Mouse (Mus musculus) layer of hippocampus, adult 11-12 months (tissue): ENCODE data around the gene Prss36.

Experiments
- DNase-seq: peaks from one replicate; pipeline ENCODE4 v3.0.0; 2022; ENCODE audit warnings: low spot score

The Prss36 gene

DNA sequence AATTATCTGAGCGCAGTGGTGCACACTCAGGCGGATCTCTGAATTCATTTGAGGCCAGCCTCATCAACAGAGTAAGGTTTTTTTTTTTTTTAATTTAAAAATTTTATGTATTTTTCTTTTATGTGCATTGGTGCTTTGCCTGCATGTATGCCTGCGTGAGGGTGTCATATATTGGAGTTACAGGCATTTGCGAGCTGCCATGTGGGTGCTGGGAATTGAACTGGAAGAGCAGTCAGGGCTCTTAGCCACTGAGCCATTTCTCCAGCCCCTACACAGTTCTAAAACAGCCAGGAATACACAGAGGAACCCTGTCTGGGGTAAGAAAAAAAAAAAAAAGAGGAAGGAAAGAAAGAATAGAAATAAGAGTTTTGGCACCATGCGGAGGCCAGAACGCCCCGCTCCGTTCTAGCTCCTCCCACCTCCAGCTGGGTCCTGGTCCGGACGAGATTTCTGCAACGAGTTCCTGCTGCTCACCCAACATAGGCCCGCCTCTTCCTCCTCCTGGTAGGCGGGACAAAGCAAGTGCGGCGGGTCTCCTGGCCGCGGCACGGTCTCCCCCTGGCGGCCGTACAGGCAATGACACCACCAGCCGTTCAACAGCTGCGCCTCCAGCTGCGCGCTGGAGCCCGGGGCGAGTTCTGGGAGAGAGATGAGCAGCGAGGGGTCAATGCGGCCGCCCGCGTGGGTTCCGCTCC lies 11.3 kb downstream of the Prss36 start:
- DNase-seq, result peak; percentile 94

DNA sequence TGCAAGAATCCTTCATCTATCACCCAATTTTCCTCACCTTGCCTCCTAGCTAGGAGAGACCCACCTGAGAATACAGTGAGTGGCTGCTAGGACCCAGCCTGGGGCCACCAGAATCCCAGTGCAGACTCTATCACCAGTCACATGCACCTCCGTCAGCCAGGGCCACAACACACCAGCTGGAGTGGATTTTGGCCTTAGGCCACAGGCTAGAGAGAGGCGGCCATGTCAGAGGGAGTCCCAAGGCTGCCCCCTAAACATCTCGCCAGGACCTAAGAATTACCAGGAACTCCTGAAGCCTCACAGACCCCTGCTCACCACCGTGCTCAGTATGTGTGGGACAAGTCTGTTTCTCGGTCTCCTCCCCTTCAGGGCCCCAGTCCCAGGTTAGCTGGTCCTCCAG lies 12.4 kb downstream of the Prss36 start:
- DNase-seq, result no peak

DNA sequence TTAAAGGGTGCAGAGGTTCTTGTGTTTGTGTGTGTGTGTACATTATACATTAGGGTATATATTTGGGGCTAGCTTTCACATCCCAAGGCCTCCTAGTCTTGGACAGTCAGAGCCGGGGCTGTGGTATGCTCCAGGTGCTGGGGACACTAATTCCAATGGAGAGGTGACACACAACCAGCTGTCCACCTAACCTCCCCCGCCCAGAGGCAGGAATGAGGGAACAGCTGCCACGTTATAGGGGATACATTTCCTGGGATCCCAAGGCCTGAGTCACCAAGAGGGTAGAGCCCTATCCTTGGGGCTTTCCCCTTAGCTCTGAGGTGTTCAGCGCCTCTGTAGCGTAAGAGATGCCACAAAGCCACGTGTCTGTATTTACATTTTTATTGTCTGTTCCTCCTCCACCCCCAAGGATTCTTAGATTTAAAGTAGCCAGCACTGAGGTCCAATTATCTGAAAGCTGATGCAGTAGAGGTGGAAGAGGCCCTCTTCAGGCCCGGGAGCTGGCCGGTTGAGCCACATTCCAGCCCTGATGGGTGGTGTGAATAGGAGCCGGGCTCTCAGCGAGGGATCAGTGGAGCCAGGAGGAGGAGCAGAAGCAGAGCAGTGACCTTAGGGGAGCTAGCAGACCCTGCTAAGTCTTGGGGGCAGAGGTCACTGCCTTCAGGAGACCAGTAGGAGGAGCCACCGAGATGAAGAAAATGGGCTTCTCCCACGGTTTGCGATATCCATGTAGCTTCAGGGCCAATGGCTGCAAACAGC lies 14.1 kb downstream of the Prss36 start:
- DNase-seq, result no peak

DNA sequence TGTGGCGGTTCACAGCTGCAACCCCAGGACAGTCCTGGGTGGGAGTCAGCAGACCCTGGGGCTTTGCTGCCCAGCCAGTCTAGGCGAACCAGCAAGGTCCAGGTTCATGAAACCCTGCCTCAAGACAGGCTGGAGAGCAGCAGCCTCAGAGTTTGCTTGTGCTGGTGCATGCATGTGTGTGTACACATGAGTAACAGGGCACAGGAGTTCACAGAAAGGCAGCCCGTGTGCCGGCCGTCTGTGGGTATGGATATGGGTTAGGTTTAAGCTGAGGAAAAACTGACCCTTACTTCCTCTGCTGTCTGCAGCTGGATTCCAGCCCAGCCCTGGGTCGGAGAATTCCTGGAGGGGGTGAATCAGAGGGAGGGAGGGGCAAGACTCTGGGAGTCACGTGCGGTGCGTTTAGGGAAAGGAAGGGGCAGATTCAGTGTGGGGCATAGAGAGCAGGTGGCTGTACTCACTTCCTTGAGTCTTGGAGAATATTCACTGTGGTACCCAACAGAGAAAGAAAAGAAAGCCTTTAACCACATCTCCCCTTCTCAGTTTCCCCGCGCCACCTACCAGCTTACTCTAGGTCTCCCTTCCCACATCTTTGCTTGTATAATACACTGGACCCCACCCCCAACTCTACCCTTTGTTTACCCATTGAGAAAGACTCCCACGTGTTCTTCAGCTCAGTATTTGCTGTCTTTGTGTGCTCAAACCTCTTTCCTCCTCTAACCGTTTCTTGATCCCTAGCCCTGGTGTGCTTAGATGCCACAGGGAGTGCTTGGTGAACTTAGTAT lies 15.0 kb downstream of the Prss36 start:
- DNase-seq, result no peak

DNA sequence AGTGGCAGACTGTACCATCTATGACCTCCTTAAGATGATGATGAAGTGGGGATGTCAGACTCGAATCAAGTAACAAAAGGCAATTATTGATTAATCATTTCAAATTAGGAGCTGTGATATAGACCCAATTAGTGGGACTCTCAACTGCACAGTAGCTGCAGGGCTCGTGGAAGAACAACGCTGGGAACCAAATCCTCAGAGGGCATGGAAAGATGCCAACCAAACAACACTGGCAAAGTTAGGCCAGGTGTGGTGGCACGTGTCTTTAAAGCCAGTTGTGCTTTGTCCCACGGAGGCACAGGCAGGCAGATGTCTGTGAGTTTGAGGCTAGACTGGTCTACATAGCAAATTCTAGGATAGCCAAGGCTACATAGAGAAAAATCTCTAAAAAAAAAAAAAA lies 15.9 kb downstream of the Prss36 start:
- no peak for DNase-seq

DNA sequence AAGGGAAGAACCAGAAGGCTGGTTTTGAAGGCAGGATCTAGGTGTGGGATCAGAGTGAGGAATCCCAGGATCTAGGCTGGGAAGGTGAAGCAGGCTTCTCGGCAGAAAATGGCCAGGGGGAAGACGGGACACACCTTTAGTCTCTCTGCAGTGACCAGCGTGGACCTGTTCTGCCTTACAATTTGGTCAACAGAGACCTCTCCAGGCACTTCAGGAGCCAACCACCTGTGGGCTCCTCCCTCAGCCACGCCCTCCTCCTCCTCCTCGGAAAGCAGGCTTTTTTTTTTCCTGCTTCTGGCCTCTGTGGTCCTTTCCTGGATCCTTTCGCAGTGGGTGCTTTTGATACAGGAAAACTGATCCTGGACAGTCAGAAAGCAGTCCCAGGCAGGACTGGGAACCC lies 16.6 kb downstream of the Prss36 start, which contains the start of gene Prss8:
Prss8 (minus strand) TSS at position 182 of the 400 bp plus-strand sequence.
- DNase-seq, result no peak

DNA sequence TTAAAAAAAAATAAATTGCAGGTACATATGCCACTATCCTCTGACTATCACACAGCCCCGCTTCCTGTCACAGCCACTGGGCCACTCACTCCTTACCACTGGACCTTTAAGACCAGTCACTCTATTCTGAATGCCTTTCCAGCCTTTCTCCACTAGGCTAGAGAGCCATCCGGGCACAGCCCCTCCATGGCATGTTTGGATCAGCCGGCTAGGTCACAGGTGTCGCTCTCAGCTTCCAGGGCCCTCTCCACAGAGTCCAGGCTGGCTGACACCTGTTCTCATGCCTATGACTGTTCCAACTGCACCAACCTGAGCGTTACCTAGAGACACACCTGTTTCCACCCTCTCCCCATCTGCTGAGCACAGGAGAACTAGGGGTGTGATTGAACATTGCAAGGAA lies 17.9 kb downstream of the Prss36 start:
- DNase-seq, result no peak

DNA sequence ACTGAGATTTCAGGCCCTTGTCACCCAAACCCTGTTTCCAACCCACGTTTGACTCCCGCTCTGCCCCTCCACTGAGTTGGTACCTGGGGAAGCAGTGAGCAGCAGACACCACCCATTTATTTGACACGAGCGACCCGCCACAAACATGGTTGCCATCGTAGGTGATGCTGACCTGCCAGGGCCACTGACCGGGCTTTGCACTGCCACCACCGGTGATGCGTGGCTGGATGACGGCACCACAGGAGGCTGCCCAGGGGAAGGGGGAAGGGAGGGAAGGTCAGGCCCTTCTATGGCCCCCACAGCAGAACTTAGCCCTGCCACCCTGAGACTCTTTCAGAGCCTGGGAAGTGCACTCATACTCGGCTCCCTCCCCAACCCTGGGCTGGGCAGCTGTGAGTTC lies 18.8 kb downstream of the Prss36 start:
- DNase-seq, result no peak

DNA sequence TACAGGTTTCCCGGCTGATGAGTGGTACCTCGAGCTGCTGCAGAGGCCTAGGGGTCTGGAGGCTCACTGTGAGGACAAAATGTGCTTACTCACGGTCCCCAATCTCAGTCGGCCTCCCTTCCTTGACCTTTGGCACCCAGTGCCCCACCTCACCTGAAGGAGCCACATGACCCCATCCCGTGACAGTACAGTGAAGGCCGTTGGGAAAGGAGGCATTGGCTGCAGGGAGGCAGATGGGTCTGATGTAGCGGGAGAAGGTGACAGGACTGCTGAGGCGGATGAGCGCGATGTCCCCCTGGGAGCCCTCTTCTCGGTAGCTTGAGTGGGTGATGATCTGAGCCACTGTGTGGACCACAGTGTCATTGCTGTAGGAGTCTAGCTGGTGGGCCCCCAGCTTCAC lies 19.7 kb downstream of the Prss36 start:
- no peak for DNase-seq

DNA sequence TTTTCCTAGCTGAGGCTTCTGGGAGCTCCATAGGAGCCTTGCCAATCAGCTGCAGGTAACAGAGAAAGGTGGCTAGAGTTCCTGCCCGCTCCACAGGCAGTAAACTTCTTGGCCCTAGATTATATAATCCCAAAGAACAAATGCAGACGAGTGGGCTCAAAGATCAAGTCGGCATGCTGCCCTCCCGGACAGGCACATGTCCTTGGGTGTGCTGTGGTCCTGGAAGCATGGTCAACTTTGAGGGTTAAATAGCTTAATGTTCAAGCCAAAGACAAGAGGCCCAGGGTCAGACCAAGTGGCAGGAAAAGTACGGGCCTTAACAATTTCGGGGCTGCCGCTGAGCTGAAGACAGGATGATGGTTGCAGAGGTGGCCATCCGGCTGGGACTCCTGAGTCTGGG lies 20.5 kb downstream of the Prss36 start:
- DNase-seq, result no peak

DNA sequence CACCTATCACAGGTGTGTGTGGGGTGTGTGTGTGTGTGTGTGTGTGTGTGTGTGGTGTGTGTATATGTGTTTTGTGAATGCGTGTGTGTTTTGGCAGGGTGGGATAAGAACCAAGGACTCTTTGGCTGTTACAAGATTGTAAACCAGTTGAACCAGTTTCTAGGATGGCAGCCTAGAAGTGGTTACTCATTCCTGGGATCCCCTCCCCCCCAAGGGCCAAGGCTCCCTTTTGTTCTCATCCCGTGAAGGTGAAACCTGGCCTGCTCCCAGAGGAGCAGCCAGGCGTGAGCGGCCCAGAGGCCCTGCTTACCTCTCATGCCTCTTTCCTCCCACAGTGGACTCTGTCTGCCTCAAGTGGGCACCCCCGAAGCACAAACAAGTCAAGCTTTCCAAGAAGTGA lies 21.3 kb downstream of the Prss36 start:
- no peak for DNase-seq

DNA sequence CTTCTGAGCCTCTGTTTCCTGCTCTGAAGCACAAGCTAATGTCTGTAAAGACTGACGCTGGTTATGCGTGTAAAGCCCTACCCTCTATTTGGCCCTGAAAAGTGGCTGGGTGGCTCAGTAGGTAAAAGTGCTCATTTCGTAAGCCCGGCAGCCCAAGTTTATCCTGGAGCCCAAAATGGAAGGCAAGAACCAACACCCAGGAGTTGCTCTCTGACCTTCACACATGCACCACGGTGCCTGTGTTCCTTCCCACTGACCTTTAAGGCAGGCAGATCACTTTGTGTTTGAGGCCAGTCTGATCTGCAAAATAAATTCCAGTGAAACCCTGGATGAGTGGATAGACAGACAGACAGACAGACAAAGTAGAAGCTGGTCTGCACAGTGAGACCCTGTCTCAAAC lies 22.8 kb downstream of the Prss36 start:
- no peak for DNase-seq

DNA sequence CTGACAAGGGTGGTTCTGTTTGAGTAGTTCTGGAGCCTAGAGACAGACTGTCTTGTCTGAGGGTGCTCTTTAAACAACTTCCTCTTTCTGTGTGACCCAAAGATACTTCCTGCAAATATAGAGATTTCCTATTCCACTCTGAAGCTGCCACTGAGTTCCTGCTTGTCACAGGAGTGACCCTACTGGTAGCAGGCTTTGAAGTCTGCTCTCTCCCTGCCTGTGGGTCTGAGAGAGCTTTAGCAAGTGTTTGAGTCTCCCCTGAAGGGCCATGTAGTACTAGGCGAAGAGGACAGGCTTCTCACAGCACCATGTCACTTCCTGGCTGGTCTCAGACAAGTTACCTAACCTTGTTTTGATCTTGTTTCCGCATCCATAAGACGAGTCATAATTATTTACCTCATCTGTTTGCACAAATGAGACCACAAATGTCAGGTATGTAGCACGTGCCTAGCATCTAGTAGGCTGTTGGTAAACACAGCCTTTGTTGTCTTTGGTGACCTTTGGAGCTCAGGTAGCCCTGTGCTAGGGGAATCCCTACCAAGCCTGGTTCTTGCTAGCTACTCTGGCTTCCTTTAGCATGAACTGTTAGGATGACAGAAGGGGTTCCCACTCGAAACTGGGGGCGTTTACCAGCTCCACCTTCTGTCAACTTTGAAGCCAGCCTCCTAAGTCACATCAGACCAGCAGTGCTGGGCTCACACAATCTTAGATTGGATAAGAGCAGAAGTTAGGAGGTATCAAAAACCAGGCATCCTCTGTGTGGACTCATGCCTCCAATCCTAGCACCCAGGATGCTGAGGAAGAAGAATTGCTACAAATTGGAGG lies 23.9 kb downstream of the Prss36 start:
- DNase-seq, result no peak

DNA sequence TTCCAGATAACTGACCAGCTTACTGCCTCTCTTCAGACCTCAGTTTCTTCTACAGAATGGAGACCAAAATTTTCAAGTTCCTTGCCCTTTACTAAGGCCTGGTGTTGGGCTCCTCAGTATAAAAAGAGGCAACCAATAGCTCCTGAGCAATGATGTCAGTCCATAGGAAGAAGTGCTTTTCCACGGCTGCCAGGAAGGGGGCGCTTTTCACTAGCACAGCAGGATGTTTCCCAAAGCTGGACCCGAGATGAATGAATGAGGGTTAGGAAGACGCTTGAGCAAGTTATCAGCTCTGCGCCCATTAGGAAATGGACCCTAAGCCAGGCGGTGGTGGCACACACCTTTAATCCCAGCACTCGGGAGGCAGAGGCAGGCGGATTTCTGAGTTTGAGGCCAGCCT lies 25.0 kb downstream of the Prss36 start:
- DNase-seq, result no peak

DNA sequence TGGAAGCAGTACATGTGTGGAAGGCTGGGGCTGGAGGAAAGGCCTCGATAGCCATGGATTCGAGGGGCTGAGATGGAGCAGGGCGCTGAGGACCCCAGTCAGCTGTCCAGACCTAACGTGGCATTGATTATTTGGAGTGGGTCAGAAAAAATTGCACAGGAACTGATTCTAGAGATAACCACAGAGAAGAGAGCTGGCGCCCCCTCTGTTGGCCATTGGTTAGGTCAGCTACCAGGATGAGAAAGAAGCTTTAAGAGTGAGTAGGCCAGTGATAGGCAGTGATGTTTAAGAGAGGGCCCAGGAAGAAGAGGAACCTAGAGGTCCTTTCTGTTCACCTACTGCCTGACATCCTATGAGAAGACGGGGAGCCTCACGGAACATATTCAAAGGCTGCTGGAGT lies 27.2 kb downstream of the Prss36 start:
- no peak for DNase-seq

DNA sequence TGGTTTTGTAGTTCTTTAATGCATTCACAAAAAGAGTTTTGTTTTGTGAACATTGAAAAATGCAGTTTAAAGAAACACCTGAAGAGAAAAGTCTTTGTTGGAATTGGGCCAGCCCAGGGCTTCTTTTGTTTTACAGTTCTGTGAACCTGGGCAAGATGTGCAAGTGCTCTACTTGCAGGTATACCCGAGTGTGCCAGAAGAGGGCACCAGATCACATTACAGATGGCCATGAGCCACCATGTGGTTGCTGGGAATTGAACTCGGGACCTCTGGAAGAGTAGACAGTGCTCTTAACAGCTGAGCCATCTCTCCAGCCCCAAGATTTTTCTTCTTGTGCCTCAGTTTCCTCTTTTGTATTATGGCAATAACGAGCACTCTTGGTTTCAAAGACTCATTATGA lies 28.3 kb downstream of the Prss36 start:
- DNase-seq, result no peak

DNA sequence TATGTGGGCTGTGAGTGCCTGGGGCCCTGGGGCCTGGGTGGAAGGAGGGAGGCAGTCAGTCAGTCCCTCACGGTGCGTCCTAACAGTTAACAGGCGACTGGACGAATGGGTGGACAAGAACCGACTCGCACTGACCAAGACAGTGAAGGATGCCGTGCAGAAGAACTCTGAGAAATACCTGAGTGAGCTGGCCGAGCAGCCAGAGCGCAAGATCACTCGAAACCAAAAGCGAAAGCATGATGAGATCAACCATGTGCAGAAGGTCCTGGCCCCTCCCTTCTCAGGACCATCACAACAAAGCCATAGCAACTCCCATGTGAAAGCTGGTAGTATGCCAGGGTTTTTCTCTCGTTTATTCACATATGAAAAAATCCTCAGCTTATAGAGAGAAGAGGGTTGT lies 31.2 kb downstream of the Prss36 start:
- DNase-seq, result no peak

DNA sequence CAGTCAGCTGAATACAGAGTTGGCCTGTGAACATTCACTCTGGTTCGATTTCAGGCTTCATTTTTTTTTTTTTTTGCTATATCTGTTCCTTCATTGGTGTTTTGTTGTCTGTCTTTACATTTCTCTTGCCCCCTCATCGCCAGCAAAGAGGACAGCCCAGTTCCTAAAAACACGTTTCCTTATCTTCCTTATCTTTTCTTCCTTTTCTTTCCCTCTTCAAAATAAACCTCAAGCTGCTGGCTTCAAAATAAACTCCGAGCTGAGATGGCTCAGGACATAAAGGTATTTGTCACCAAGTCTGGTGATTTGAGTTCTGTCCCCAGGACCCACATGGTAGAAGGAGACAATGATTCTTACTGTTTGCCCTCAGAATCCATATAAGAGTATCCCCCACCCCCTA lies 33.6 kb downstream of the Prss36 start:
- DNase-seq, result no peak

DNA sequence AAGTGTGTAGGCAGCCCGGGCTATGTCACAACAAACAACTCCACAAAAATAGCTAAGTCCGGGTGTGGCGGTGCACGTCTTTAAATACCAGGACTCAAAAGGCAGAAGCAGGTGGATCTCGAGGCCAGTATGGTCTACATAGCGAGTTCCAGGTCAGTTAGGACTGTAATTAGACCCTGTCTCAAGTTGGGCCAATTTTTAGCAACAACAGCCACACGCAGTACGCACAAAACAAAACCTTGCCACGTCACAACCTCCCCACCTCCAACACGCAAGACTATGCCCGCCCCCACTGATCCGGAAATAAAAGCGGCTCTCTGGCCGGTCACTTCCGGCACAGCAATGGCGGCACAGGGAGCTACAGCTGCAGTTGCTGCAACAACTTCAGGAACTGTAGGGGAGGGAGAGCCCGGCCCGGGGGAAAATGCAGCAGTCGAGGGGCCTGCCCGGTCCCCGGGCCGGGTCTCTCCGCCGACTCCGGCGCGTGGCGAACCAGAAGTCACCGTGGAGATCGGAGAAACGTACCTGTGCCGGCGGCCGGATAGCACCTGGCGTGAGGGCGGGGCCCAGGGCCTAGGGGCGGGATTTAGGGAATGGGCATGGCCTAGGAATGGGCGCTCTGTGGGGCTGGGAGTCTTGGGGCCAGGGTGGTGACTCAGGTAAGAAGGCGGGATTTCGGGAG lies 34.2 kb downstream of the Prss36 start, which contains the start of gene Kat8:
Kat8 (plus strand) TSS at position 327 of the 682 bp plus-strand sequence.
- peak; percentile 88 for DNase-seq

DNA sequence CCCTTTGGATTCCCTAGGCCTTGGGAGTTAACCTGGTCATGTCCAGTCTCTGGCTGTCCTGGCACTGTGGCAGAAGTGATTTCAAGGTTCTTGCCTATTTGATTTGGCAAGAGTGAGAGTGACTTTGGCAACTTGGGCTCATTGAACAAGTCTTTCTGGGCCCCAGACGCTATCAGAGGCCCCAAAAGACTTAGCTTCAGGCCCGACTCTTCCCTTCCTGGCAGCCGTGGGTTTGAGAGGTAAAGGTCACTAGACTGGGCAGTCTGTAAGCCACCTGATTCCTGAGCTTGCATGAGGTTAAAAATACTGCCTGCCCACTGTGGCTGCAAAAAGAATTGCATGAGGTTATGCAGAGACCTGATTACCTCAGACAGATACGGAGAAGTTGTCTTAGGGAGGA lies 37.9 kb downstream of the Prss36 start:
- no peak for DNase-seq

DNA sequence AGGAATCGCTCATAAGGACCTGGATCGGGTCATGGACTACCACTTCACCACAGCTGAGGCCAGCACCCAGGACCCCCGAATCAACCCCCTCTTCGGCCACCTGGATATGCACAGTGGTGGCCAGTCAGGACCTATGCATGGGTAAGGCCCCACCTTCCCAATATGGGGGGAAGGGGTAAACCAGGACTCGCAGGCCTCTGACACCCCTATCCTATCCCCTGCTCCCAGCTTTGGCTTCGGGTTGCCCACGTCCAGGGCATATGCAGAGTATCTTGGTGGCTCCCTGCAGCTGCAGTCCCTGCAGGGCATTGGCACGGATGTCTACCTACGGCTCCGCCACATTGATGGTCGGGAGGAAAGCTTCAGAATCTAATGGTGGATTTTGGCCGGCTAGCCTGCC lies 38.6 kb downstream of the Prss36 start:
- no peak for DNase-seq
